Mouse (Mus musculus) kidney, adult 2 months (tissue): Measurements from ENCODE around the gene Bicdl2. TPM values are rescaled to one million over a fixed set of nuclear protein-coding genes. Genes with fewer than 3 reads are reported as not detected.

Experiments used
- DNase-seq: peaks from one replicate; pipeline ENCODE4 v3.0.0; 2021
- H3K27ac ChIP-seq: fragments of 200-500 bp; 2 replicates; pipeline ENCODE4 v1.5.1; 2012; ENCODE audit warnings: low read depth, low read length, control low read depth, inconsistent platforms; ENCODE audit not compliant: insufficient read depth
- H3K27me3 ChIP-seq: fragments of 200-500 bp; replicated peaks from 2 replicates; pipeline ENCODE4 v1.6.1; 2012; ENCODE audit warnings: mild to moderate bottlenecking, moderate library complexity, low read length, inconsistent platforms; ENCODE audit not compliant: control insufficient read depth, insufficient read depth
- H3K36me3 ChIP-seq: fragments of 200-500 bp; 2 replicates; pipeline ENCODE4 v1.6.1; 2012; ENCODE audit warnings: mild to moderate bottlenecking, moderate library complexity, low read length, inconsistent platforms; ENCODE audit not compliant: control insufficient read depth, insufficient read depth
- H3K4me1 ChIP-seq: fragments of 200-500 bp; 2 replicates; pipeline ENCODE4 v1.6.1; 2011; ENCODE audit warnings: low read length; ENCODE audit not compliant: control insufficient read depth, insufficient read depth
- H3K4me3 ChIP-seq: fragments of 200-500 bp; 2 replicates; pipeline ENCODE4 v1.5.1; 2011; ENCODE audit warnings: mild to moderate bottlenecking, low read depth, low read length, control low read depth; ENCODE audit not compliant: insufficient read depth
- CTCF ChIP-seq: fragments of 200-500 bp; conservative IDR thresholded peaks from 2 replicates; pipeline ENCODE4 v1.5.1; 2011; ENCODE audit warnings: low read depth, mild to moderate bottlenecking, control low read depth, low read length, moderate library complexity, mixed read lengths; ENCODE audit not compliant: insufficient read depth, insufficient read length
- POLR2A ChIP-seq: fragments of 200-500 bp; IDR thresholded peaks from one replicate; pipeline ENCODE4 v1.6.1; 2011; ENCODE audit warnings: low read depth, low read length, control low read depth
- WGBS: fragments of 180-500 bp; shearing (Covaris S2); methylation state at CpG from one replicate; pipeline ENCODE4 v1.1.7; 2018; 5-methylcytosine and 5-hydroxymethylcytosine counted together
- polyA plus RNA-seq: library from polyadenylated mRNA; depleted of rRNA; stranded (reverse); fragments of >200 nt; gene quantifications from 2 replicates; pipeline ENCODE4 v1.2.3, GENCODE M21; 2012

Gene Bicdl2
- polyA plus RNA-seq, 1 experiment: 1.7 TPM

- no peak for DNase-seq
- 59% methylated on average over 10 of the region's 10 CpGs for WGBS
- Histone ChIP-seq H3K4me3 (no peak overlapping the region), H3K27me3 (peaks cover 1% of the 10 kb centered on the region; the same call in 1 of the 2 replicates), H3K27ac (no peak overlapping the region), H3K36me3 (no peaks in the 10 kb centered on the region), H3K4me1 (no peaks in the 10 kb centered on the region)
- TF ChIP-seq POLR2A (no peak), CTCF (no peak)
Measured at GRCm38 (mm10) chr17:23645894-23646293, 14.4 kb upstream of the Bicdl2 start.

GRCm38 (mm10) chr17:23651363-23651762 is 8.9 kb upstream of the Bicdl2 start:
- Histone ChIP-seq H3K4me3 (no peak overlapping the region), H3K27me3 (no peaks in the 10 kb centered on the region), H3K27ac (no peak overlapping the region), H3K4me1 (no peaks in the 10 kb centered on the region), H3K36me3 (no peaks in the 10 kb centered on the region)
- 70% methylated on average over 6 of the region's 6 CpGs for WGBS
- no peak for DNase-seq
- TF ChIP-seq POLR2A (no peak), CTCF (no peak)

DNA sequence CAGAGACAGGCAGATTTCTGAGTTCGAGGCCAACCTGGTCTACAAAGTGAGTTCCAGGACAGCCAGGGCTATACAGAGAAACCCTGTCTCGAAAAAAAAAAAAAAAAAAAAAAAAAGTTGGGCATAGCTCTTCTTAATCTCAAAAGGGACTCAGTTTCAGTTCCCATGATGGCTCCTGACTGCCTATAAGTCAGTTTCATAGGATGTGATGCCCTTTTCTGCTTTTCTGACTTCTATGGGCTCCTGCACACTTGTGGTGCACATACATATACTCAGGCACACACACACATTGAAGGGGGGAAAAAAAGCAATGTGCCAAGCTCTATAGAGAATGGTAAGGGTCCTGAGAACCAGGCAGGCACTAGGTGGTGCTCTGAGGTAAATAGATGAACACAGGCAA is 7.0 kb upstream of the Bicdl2 start:
- DNase-seq: no peak
- no peak overlapping the region for H3K4me3 ChIP-seq
- H3K4me1 ChIP-seq: no peaks in the 10 kb centered on the region
- H3K27ac ChIP-seq: no peak overlapping the region
- H3K27me3 ChIP-seq: no peaks in the 10 kb centered on the region
- 80% methylated on average over 2 of the region's 2 CpGs for WGBS
- TF ChIP-seq CTCF: no peak
- no peak for TF ChIP-seq POLR2A
- H3K36me3 ChIP-seq: no peaks in the 10 kb centered on the region

- H3K36me3 ChIP-seq: no peaks in the 10 kb centered on the region
- no peak overlapping the region for H3K4me3 ChIP-seq
- no peak for TF ChIP-seq CTCF
- TF ChIP-seq POLR2A: no peak
- H3K27ac ChIP-seq: no peak overlapping the region
- H3K27me3 ChIP-seq: no peaks in the 10 kb centered on the region
- no peaks in the 10 kb centered on the region for H3K4me1 ChIP-seq
- WGBS: 60% methylated on average over 6 of the region's 6 CpGs
- no peak for DNase-seq
Measured at GRCm38 (mm10) chr17:23654001-23654400, 6.3 kb upstream of the Bicdl2 start.

DNA sequence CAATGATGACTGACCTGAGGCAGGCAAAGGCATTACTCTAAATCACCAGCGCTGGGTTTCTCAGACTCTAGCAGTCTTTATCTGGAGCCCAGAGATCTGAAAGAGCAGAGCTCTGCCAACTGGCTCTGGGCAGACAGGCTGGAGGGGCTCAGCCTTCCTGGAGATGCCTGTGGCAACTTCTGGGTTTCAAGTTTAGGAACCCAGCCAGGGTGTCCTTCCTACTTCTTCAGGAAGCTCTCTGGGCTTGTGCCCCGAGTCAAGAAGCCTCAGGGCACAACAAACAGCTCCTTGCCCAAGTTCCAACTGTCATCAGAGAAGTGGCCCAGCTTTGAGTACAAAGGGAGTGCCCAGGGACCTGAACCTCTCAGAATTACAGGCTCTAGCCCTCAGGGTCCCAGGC is 5.9 kb upstream of the Bicdl2 start:
- H3K4me3 ChIP-seq: no peak overlapping the region
- TF ChIP-seq POLR2A (no peak), CTCF (no peak)
- no peaks in the 10 kb centered on the region for H3K27me3 ChIP-seq
- no peak for DNase-seq
- no peaks in the 10 kb centered on the region for H3K4me1 ChIP-seq
- no peak overlapping the region for H3K27ac ChIP-seq
- no peaks in the 10 kb centered on the region for H3K36me3 ChIP-seq
- 64% methylated on average over 2 of the region's 2 CpGs for WGBS

DNA sequence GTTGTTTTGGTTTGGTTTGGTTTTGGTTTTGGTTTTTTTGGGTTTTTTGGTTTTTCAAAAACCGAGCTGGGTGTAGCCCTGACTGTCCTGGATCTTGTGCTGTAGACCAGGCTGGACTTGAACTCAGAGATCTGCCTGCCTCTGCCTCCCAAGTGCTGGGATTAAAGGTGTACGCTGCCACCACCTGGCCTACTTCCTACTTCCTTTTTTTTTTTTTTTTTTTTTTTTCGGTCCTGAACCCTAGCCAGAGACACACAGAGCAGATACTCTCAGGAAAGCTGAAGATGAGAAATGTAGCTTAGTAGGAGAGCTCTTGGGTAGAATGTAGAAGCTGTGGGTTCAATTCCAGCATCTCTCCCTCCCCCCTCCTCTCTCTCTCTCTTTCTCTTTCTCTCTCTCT is 1.9 kb upstream of the Bicdl2 start:
- DNase-seq: no peak
- Histone ChIP-seq H3K4me3 (no peak overlapping the region), H3K4me1 (0 out of 2 replicates have a peak, but pooled peaks cover 3% of the 10 kb centered on the region), H3K27ac (no peak overlapping the region), H3K27me3 (no peaks in the 10 kb centered on the region), H3K36me3 (no peaks in the 10 kb centered on the region)
- 89% methylated on average over 3 of the region's 3 CpGs for WGBS
- no peak for TF ChIP-seq POLR2A
- TF ChIP-seq CTCF: no peak

- Histone ChIP-seq H3K27me3 (no peaks in the 10 kb centered on the region), H3K4me3 (peak overlapping the region; percentile 56), H3K27ac (no peak overlapping the region), H3K4me1 (0 out of 2 replicates have a peak, but pooled peaks cover 3% of the 10 kb centered on the region), H3K36me3 (no peaks in the 10 kb centered on the region)
- 2% methylated on average over 14 of the region's 14 CpGs for WGBS
- no peak for DNase-seq
- TF ChIP-seq POLR2A (no peak), CTCF (no peak)
Measured at GRCm38 (mm10) chr17:23660876-23661200, 532 bp downstream of the Bicdl2 start.

GRCm38 (mm10) chr17:23661526-23661925 is 1.2 kb downstream of the Bicdl2 start:
- Histone ChIP-seq H3K36me3 (no peaks in the 10 kb centered on the region), H3K4me3 (no peak overlapping the region), H3K27ac (no peak overlapping the region), H3K4me1 (0 out of 2 replicates have a peak, but pooled peaks cover 3% of the 10 kb centered on the region), H3K27me3 (no peaks in the 10 kb centered on the region)
- DNase-seq: peak; percentile 35
- 3% methylated on average over 9 of the region's 9 CpGs for WGBS
- TF ChIP-seq POLR2A (no peak), CTCF (peak; percentile 48)
